Mouse (Mus musculus): ENCODE data around the gene Fibcd1. TPM values are rescaled to one million over a fixed set of nuclear protein-coding genes. Genes with fewer than 3 reads are reported as not detected.

Gene Fibcd1
- polyA plus RNA-seq, 2 experiments, result 0.28 to 0.34 TPM

- Histone ChIP-seq H3K9me3 (ENCODE audit: control insufficient read depth, low read length) (no peaks in the 10 kb centered on the region), H3K27ac (replicated peaks; ENCODE audit: low read depth, low read length) (no peak overlapping the region), H3K4me1 (ENCODE audit: control insufficient read depth, insufficient read depth, low read length) (no peaks in the 10 kb centered on the region), H3K27me3 (ENCODE audit: control insufficient read depth, insufficient read depth, low read length) (no peaks in the 10 kb centered on the region), H3K4me2 (replicated peaks; ENCODE audit: low read depth, low read length, severe bottlenecking) (no peak overlapping the region), H3K4me3 (replicated peaks; ENCODE audit: low read length) (no peak overlapping the region), H3K9ac (ENCODE audit: low read depth, low read length, severe bottlenecking) (no peak overlapping the region), H3K36me3 (ENCODE audit: control insufficient read depth, insufficient read depth, low read length) (peaks cover 94% of the 10 kb centered on the region)
- ATAC-seq (ENCODE audit: low FRiP score, low read depth) (peak; percentile 52), DNase-seq (ENCODE audit: low spot score) (peak; percentile 76)
- no peak for TF ChIP-seq POLR2A (IDR thresholded peaks at IDR 0.05; ENCODE audit: borderline replicate concordance, extremely low read depth, insufficient read depth, insufficient read length)
- WGBS, result 40% methylated on average over 9 of the region's 9 CpGs
These were observed 60.7 kb downstream of the Fibcd1 start for GRCm38 (mm10) chr2:31785074-31785473.

GRCm38 (mm10) chr2:31782958-31783602, 62.7 kb downstream of the Fibcd1 start:
- WGBS, result 57% methylated on average over 8 of the region's 8 CpGs
- Histone ChIP-seq H3K9ac (ENCODE audit: low read depth, low read length, severe bottlenecking) (no peak overlapping the region), H3K36me3 (ENCODE audit: control insufficient read depth, insufficient read depth, low read length) (peaks cover 97% of the 10 kb centered on the region), H3K4me1 (ENCODE audit: control insufficient read depth, insufficient read depth, low read length) (no peaks in the 10 kb centered on the region), H3K9me3 (ENCODE audit: control insufficient read depth, low read length) (no peaks in the 10 kb centered on the region), H3K4me2 (replicated peaks; ENCODE audit: low read depth, low read length, severe bottlenecking) (no peak overlapping the region), H3K4me3 (replicated peaks; ENCODE audit: low read length) (no peak overlapping the region), H3K27me3 (ENCODE audit: control insufficient read depth, insufficient read depth, low read length) (no peaks in the 10 kb centered on the region), H3K27ac (replicated peaks; ENCODE audit: low read depth, low read length) (no peak overlapping the region)
- DNase-seq (ENCODE audit: low spot score), result no peak
- no peak for ATAC-seq (ENCODE audit: low FRiP score, low read depth)
- no peak for TF ChIP-seq POLR2A (IDR thresholded peaks at IDR 0.05; ENCODE audit: borderline replicate concordance, extremely low read depth, insufficient read depth, insufficient read length)

GRCm38 (mm10) chr2:31779258-31779657, 66.5 kb downstream of the Fibcd1 start:
- H3K4me2 ChIP-seq (replicated peaks; ENCODE audit: low read depth, low read length, severe bottlenecking), result no peak overlapping the region
- ATAC-seq (ENCODE audit: low FRiP score, low read depth), result no peak
- H3K27me3 ChIP-seq (ENCODE audit: control insufficient read depth, insufficient read depth, low read length), result no peaks in the 10 kb centered on the region
- H3K36me3 ChIP-seq (ENCODE audit: control insufficient read depth, insufficient read depth, low read length), result peaks cover 76% of the 10 kb centered on the region
- 95% methylated on average over 2 of the region's 2 CpGs for WGBS
- no peak overlapping the region for H3K27ac ChIP-seq (replicated peaks; ENCODE audit: low read depth, low read length)
- H3K4me1 ChIP-seq (ENCODE audit: control insufficient read depth, insufficient read depth, low read length), result no peaks in the 10 kb centered on the region
- no peak for TF ChIP-seq POLR2A (IDR thresholded peaks at IDR 0.05; ENCODE audit: borderline replicate concordance, extremely low read depth, insufficient read depth, insufficient read length)
- DNase-seq (ENCODE audit: low spot score), result no peak
- H3K4me3 ChIP-seq (replicated peaks; ENCODE audit: low read length), result no peak overlapping the region
- no peak overlapping the region for H3K9ac ChIP-seq (ENCODE audit: low read depth, low read length, severe bottlenecking)
- H3K9me3 ChIP-seq (ENCODE audit: control insufficient read depth, low read length), result no peaks in the 10 kb centered on the region

GRCm38 (mm10) chr2:31776479-31776878, 69.3 kb downstream of the Fibcd1 start:
- no peak overlapping the region for H3K27ac ChIP-seq (replicated peaks; ENCODE audit: low read depth, low read length)
- H3K4me2 ChIP-seq (replicated peaks; ENCODE audit: low read depth, low read length, severe bottlenecking), result no peak overlapping the region
- H3K9me3 ChIP-seq (ENCODE audit: control insufficient read depth, low read length), result no peaks in the 10 kb centered on the region
- TF ChIP-seq POLR2A (IDR thresholded peaks at IDR 0.05; ENCODE audit: borderline replicate concordance, extremely low read depth, insufficient read depth, insufficient read length), result no peak
- no peak for ATAC-seq (ENCODE audit: low FRiP score, low read depth)
- no peaks in the 10 kb centered on the region for H3K27me3 ChIP-seq (ENCODE audit: control insufficient read depth, insufficient read depth, low read length)
- DNase-seq (ENCODE audit: low spot score), result no peak
- peaks cover 4% of the 10 kb centered on the region for H3K4me1 ChIP-seq (ENCODE audit: control insufficient read depth, insufficient read depth, low read length)
- no peak overlapping the region for H3K4me3 ChIP-seq (replicated peaks; ENCODE audit: low read length)
- 98% methylated on average over 3 of the region's 3 CpGs for WGBS
- no peak overlapping the region for H3K9ac ChIP-seq (ENCODE audit: low read depth, low read length, severe bottlenecking)
- peaks cover 48% of the 10 kb centered on the region for H3K36me3 ChIP-seq (ENCODE audit: control insufficient read depth, insufficient read depth, low read length)

- WGBS, result 6% methylated on average over 7 of the region's 7 CpGs
- TF ChIP-seq POLR2A (IDR thresholded peaks at IDR 0.05; ENCODE audit: borderline replicate concordance, extremely low read depth, insufficient read depth, insufficient read length), result no peak
- no peak overlapping the region; the same call in 1 of the 2 replicates for H3K4me2 ChIP-seq (replicated peaks; ENCODE audit: low read depth, low read length, severe bottlenecking)
- H3K4me3 ChIP-seq (replicated peaks; ENCODE audit: low read length), result no peak overlapping the region
- peak overlapping the region; percentile 77 for H3K27ac ChIP-seq (replicated peaks; ENCODE audit: low read depth, low read length)
- peaks cover 4% of the 10 kb centered on the region; the same call in 1 of the 2 replicates for H3K36me3 ChIP-seq (ENCODE audit: control insufficient read depth, insufficient read depth, low read length)
- H3K27me3 ChIP-seq (ENCODE audit: control insufficient read depth, insufficient read depth, low read length), result no peaks in the 10 kb centered on the region
- peaks cover 43% of the 10 kb centered on the region for H3K4me1 ChIP-seq (ENCODE audit: control insufficient read depth, insufficient read depth, low read length)
- 0 out of 2 replicates have a peak overlapping the region, but pooled peaks have one; percentile 8 for H3K9ac ChIP-seq (ENCODE audit: low read depth, low read length, severe bottlenecking)
- peak; percentile 74 for DNase-seq (ENCODE audit: low spot score)
- ATAC-seq (ENCODE audit: low FRiP score, low read depth), result peak; percentile 67
- no peaks in the 10 kb centered on the region for H3K9me3 ChIP-seq (ENCODE audit: control insufficient read depth, low read length)
These were observed 74.9 kb downstream of the Fibcd1 start for GRCm38 (mm10) chr2:31770781-31771441.
